Mouse (Mus musculus) megakaryocyte, embryonic 14.5 days (primary cell): Measurements from ENCODE around the gene Elavl2.

ENCODE experiments used
- FLI1 ChIP-seq: IDR thresholded peaks from 2 replicates; pipeline ENCODE4 v1.6.1; 2012; ENCODE audit warnings: low read length, inconsistent platforms, mixed read lengths
- GATA1 ChIP-seq: IDR thresholded peaks from 3 replicates; pipeline ENCODE4 v1.6.1; 2012; ENCODE audit warnings: mixed read lengths, low read length, inconsistent platforms, borderline replicate concordance

- TF ChIP-seq GATA1 (no peak), FLI1 (no peak)
These were observed 47.3 kb upstream of the Elavl2 start for GRCm38 (mm10) chr4:91447887-91448286.
